ENCODE assay signal across 9 mouse cellular contexts in genomic region chr11:27264253-27264652, GRCm38 (mm10).
A peak's percentile ranks its signal among the peaks of the same experiment; 100 is the strongest.
DNase-seq lines count a peak whose midpoint lies in the region; ATAC-seq lines count a peak whose summit lies in the region.
"Had no signal": no experiment of that assay in that cellular context is flagged by ENCODE, and none has a peak within 500 bp of the region (broad histone marks: within the 10 kb centered on the region; RNA-seq: fewer than 3 reads in every experiment).

No protein-coding gene starts in this region.

- no peaks in the 10 kb centered on the region for H3K4me1 ChIP-seq in hindbrain, embryonic 13.5 days (replicated peaks)
- H3K4me1 ChIP-seq in neural tube, embryonic 11.5 days (ENCODE audit: control insufficient read depth, insufficient read depth, low read length), result no peaks in the 10 kb centered on the region
- H3K4me1 ChIP-seq: heart, embryonic 13.5 days had no signal

- no peaks in the 10 kb centered on the region for H3K9me3 ChIP-seq in hindbrain, embryonic 13.5 days
- no peaks in the 10 kb centered on the region for H3K9me3 ChIP-seq in neural tube, embryonic 11.5 days (ENCODE audit: control insufficient read depth, low read length)
- H3K9me3 ChIP-seq: heart, embryonic 13.5 days had no signal

- no peaks in the 10 kb centered on the region for H3K36me3 ChIP-seq in hindbrain, embryonic 13.5 days
- H3K36me3 ChIP-seq in neural tube, embryonic 11.5 days (ENCODE audit: control insufficient read depth, insufficient read depth, low read length), result no peaks in the 10 kb centered on the region
- H3K36me3 ChIP-seq: heart, embryonic 13.5 days had no signal

- no peak overlapping the region for H3K4me2 ChIP-seq in hindbrain, embryonic 13.5 days
- no peak overlapping the region for H3K4me2 ChIP-seq in neural tube, embryonic 11.5 days (ENCODE audit: low read depth)
- H3K4me2 ChIP-seq: heart, embryonic 13.5 days had no signal

- no peak overlapping the region for H3K27ac ChIP-seq in hindbrain, embryonic 13.5 days
- no peak overlapping the region for H3K27ac ChIP-seq in neural tube, embryonic 11.5 days (ENCODE audit: low read depth, low read length)
- H3K27ac ChIP-seq: heart, embryonic 13.5 days had no signal

- no peak overlapping the region for H3K4me3 ChIP-seq in hindbrain, embryonic 13.5 days
- no peak overlapping the region for H3K4me3 ChIP-seq in neural tube, embryonic 11.5 days (ENCODE audit: low read depth, low read length)
- H3K4me3 ChIP-seq: heart, embryonic 13.5 days had no signal

- peak; percentile 2 for DNase-seq in cerebellum, adult 11 months
- no peak for DNase-seq in cerebellum, adult 11-12 months
- DNase-seq in Muller cell, postnatal 12 days (ENCODE audit: inconsistent ontology term), result peak; percentile 39
- DNase-seq in embryo, embryonic 10 days (ENCODE audit: low spot score), result peak; percentile 83
- DNase-seq in left cerebral cortex, adult 11 months (ENCODE audit: low spot score), result peak; percentile 44
- peak; percentile 75 for DNase-seq in neural tube, embryonic 11.5 days (ENCODE audit: low spot score)
- DNase-seq in T-cell, adult 2 months (ENCODE audit: low spot score), result no peak

- WGBS in hindbrain, embryonic 13.5 days, result 0% methylated on average over 1 of the region's 1 CpGs
- WGBS in neural tube, embryonic 11.5 days, result 0% methylated on average over 1 of the region's 1 CpGs

- H3K9ac ChIP-seq in hindbrain, embryonic 13.5 days, result no peak overlapping the region
- no peak overlapping the region for H3K9ac ChIP-seq in neural tube, embryonic 11.5 days (ENCODE audit: low read length)
- H3K9ac ChIP-seq: heart, embryonic 13.5 days had no signal

- ATAC-seq in hindbrain, embryonic 13.5 days (ENCODE audit: low FRiP score), result peak; percentile 84
- peak; percentile 77 for ATAC-seq in neural tube, embryonic 11.5 days (ENCODE audit: insufficient read depth, low FRiP score, low TSS enrichment)

- H3K27me3 ChIP-seq in hindbrain, embryonic 13.5 days, result no peaks in the 10 kb centered on the region
- H3K27me3 ChIP-seq in neural tube, embryonic 11.5 days (ENCODE audit: control insufficient read depth, insufficient read depth, low read length), result no peaks in the 10 kb centered on the region
- H3K27me3 ChIP-seq: heart, embryonic 13.5 days had no signal

Comparison
In these comparisons a context has a peak if more than half of its experiments do, and no peak if none do; other contexts are left out.
1. DNase-seq: peak in cerebellum, adult 11 months (single experiment), Muller cell, postnatal 12 days (single experiment), embryo, embryonic 10 days (single experiment), left cerebral cortex, adult 11 months (single experiment) and neural tube, embryonic 11.5 days (single experiment); none in cerebellum, adult 11-12 months (single experiment) and T-cell, adult 2 months (single experiment).